Mouse (Mus musculus) frontal cortex, adult (tissue): ENCODE data around the gene Nploc4.
"Not testable (repeated sequence)": the region's sequence is repeated elsewhere in the genome, so short reads cannot be mapped to it uniquely, and the experiment has no call there.

Source experiments
- ATAC-seq: cut with Nextera tagmentation; 2 replicates; pipeline ENCODE4 v1.9.2; 2017; ENCODE audit warnings: mild to moderate bottlenecking, moderate library complexity, mixed read lengths; ENCODE audit not compliant: low TSS enrichment

The Nploc4 gene

DNA sequence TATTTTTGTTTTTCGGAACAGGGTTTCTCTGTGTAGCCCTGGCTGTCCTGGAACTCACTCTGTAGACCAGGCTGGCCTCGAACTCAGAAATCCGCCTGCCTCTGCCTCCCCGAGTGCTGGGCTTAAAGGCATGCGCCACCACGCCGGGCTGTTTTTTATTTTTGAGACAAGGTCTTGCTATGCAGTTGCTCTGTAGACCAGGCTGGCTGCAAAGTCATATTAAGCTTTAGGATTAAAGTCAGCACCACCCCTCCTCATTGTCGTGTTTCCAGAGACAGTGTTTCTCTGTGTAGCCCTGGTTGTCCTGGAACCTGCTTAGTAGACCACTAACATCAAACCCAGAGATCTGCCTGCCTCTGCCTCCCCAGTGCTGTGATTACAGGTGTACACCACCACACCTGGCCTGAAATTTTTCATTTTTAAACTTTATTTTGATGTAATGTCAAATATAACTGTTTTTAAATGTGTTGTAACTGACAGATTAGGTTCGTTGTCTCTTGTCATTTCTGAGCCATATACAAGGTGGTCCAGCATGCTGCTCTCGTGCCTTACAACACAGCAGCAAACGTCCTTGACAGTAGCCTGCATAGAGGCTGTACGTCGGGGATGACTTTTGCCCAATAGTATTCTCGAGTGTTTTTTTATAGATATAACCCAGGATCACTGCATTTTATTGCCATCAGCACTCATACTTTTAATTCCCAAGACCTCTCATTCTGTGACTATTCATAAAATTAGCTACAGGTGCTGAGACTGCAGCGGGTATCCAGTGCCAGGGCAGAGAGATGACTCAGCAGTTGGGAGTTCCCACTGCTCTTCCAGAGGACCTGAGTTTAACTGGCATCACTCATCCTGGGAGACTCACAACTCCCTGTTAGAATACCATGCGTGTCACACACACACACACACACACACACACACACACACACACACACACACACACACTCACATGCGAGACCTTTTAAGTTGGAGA is 82.9 kb downstream of the Nploc4 start:
- ATAC-seq: no peak

DNA sequence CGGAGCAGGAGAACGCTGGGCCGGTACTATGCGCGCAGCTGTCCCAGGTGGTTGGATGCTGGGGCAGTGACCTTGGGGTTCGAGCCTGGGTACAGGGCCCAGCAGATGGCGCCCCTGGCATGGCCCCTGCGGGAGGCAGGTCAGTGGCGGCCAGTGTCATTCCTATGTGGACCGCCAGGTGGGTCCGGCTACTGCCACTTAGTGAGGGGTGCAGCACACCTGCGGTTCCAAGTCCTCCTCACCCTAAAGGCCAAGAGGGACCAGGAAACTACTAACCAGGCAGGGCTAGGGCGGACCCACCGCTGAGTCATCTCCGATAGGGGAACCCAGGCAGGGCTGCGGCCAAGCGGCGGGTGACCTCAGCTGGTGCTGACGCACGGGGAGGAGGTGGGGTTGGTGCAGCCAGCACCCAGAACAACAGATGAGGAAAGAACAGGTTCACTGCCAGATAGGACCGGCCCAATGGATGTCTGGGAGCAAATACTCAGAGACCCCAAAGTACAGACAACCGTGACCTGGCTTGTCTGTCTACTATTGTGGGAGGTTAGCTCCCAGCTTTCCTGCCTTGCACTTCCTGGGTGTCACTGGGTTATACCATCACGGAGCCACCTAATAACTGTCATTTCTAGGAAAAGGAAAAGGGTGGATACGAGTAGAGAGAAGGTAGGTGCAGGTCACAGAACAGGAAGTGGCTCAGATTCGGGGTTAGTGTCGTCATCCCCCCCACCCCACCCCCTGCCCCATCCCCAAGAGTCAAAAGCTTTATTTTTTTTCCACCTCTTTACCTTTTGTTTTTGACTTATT is 83.8 kb downstream of the Nploc4 start:
- no peak for ATAC-seq

DNA sequence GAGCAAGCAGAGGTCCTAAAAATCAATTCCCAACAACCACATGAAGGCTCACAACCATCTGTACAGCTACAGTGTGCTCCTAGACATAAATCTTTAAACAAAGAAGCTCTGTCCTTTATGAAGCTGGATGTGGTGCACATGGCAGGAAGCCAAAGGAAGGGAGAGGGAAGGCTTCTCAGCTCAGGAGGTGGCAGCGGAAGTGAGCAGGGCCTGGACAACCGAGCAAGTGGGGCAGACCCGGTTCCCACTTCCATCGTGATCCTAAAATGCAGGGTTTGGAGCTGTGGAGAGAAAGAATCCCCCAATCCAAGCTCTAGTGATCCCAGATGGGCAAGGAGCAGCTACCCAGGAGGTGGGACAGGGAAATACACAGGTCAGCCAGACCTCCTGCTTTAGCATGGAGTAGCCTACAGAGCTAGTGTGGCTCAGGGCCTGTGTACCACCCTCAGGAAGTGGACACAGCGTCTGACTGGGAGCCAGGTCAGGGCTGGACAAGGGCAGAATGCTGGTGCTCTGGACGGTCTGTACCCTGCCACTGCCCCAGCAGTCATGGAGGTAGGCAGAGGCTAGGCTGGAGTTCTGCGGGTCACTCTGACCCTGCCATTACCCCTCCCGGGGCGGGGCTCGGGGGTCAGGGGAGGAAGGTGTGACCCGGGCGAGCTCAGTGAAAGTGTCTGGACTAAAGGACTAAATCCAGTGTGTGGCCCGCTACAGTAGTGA is 84.8 kb downstream of the Nploc4 start:
- ATAC-seq: no peak

DNA sequence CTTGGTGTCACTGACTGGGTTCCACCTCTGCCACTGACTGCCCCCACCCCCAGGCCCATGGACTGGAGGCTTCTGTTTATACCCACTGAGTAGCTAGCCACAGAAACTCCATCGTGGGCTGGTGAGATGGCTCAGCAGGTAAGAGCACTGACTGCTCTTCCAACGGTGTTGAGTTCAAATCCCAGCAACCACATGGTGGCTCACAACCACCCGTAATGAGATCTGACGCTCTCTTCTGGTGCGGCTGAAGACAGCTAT is 85.5 kb downstream of the Nploc4 start:
- ATAC-seq: not testable (repeated sequence)

DNA sequence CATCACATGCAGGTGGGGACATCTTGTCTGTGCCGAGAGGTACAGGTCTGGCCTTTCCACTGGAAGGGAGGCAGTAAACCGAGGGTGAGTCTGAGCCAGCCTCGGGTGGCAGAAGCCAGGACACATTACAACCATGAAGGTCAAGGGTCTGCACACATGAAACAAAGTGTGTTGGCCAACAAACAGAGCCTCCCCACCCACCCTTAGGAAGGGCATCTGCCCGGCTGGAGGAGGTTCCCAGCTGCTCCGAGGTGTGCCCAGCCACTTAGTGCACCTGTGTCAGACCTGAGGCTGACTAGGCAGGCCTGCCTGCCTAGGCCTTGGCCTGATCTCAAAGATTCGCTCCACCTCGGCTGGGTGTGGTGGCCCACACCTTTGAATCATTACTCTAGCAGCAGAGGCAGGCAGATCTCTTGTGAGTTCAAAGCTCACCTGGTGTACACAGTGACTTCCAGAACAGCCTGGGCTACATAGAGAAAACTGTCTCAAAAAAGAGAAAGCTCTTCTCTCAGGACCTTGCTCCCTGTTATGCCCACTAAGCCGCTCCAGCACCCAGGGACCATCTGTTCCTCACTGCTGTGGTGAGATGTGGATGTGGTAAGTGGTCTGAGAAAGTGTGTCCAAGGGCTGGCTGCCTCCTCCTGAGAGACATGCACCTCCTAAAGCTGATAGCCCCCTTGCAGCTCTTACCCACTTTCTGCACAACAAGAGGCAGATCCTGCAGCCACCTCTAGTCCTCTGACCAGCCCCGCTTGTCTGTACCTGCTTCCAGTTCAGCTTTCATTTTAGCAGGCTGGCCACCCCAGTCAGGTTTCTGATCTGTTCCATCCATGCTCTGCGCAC is 86.0 kb downstream of the Nploc4 start:
- no peak for ATAC-seq

DNA sequence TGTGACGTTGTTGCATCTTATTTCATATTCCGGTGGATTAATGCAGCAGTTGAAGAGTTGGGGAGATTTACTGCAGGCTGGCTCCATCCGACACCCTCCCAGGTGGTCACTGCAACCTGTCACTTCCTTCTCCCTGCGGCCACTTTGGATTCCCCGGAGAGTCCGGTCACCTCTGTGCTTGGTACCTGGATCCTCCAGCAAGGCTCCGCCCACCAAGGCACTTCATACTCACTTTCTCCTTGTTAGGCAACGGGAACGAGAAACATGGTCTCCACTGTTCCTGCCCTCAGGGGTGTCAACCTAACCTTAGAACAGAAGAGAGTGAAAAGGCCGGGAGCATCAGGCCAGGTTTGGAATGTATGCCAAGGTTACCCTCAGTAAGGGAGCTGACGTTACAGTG is 86.8 kb downstream of the Nploc4 start:
- ATAC-seq: no peak

DNA sequence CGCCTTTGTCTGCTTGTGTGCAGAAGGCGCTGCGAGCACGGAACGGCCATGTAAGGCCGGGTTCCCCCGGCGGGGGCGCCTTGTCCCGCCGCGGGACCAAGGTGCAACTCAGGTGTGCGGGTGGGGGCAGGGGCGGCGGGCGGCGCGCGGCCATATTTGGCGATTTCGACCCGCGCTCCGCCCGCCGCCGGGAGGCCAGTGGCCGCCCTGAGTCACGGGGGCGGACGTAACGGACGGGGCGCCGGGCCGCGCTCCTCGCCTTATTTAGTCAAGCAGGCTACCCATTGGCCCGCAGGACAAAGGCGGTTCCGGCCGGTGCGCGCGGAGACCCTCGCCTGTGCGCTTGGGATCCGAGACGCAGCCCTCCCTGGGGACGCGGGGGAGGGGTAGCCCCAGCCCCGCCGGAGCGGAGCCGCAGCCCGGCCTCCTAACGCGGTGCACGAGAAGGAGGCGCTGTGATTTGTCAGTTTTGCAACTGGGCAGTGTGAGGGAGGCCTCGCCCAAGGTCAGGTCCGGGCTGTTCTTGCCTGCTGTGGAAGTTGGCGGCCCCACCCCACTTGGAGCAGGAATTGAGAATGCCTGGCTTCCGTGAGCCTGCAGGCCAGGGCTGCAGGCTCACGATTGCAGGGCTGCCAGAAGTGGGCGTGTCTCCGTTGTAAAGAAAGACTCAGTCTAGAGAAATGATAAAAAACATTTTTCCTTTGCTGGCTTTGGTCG is 87.4 kb downstream of the Nploc4 start:
- ATAC-seq: peak; percentile 44

DNA sequence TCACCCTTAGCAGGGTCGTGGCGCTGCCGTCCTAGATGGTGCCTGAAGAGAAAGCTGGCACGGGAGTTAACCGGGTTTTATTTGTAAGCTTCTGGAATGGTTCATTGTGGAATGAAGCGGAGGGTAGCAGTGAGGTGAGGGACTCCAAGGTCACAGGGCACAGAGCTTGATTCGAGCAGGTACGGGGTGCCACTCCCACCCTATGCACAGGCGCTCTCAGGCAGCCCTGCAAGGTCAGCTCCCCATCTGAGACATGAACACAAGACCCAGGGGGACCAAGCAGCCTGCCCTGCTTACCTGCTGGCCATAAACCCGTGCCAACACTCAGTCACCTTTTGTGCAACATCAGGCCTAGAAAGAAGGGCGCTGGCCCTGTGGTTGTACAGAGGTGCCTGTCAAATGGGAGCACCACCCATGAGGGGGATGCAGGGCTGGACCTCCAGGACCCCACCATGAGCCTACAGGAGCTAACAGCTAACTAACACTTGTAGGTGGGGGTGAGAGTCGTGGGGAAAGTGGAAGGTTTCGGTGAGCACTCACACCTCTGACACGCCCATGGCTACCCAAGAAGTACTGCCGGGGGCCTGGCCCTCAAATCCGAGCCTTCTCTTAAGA is 88.0 kb downstream of the Nploc4 start:
- ATAC-seq: no peak

DNA sequence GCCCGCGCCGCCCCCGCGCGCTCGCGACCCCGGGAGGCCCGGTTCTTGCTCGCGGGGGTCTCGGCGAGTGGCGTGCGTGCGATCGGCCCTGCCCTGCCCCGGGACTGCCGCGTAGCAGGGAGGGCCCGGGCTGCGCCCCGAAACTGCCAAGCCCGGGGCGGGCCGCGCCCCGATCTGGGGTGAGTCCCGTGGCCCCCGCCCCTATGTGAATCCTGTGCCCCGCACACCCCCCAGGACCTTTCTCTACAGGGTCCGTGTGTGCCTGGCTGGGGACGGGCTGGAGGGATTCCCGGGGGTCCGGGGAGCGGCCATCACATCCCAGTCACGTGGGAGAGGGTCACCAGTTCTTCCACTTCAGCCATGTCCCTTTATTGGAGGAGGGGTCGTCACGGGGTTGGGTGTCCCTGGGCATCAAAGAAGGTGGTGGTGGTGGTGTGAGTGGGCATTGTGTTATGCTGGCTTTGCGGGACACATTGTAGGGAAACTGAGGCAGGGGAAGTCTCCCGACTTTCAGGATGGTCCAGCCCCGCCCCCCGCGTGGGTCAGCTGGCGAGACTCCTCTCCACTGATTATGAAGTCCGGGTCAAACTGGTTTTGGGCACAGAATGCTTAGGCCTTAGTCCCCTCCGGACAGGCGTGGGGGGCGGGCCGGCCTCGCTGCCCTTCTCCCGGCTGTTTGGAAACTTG is 88.7 kb downstream of the Nploc4 start:
- no peak for ATAC-seq

DNA sequence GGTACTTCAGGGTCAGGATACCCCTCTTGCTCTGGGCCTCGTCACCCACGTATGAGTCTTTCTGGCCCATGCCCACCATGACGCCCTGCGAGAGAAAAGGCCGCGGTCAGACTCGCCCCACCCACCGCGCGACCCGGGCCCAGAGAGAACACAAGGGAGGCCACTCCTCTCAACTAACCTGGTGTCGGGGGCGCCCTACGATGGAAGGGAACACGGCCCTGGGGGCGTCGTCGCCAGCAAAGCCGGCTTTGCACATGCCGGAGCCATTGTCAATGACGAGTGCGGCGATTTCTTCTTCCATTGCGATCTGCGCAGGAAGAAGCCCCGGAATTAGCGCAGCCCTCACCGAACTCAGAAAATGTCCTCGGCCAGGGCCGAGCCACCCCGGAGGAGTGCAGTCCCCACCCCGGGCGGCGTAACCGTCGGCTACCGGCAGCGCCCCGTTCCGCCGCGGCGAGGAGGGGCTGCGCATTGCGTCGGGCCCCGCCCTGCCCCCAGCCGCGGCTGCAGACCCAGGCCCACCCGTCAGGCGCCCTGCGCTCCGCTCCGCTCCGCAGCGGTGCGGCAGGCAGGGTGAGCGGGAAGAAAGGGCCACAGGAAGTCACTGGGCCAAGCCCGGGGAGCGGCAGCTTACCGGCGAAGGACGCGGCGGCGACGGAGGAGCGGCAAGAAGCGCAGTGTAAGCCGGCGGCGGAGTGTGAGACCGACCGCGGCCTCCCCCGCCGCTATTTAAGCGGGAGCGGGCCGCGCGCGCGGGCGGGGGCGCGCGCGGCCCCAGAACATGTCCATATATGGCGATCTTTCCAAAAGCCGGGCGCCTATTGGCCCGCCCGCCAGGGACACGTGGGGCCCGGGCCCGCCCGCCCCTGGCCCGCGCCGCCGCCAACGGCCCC is 89.5 kb downstream of the Nploc4 start, which contains the start of gene Actg1:
Gene Actg1, minus strand, starts transcription at position 752 of the 893 bp plus-strand sequence.
- peak; percentile 40 for ATAC-seq

DNA sequence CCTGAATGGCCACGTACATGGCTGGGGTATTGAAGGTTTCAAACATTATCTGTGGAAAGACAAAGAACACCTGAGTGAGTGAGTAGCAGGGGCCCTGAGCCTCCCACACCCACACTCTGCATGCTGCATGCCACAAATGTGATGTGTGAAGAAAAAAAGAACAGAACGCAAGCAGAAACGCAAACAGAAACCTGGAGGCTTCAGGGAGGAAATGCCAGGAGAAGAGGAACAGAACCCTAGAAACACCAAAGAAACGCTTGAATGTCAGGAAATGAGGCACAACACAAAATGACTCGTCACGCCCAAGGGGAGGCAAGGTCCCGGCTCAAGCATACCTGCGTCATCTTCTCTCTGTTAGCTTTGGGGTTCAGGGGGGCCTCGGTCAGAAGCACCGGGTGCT is 90.2 kb downstream of the Nploc4 start:
- ATAC-seq: no peak

DNA sequence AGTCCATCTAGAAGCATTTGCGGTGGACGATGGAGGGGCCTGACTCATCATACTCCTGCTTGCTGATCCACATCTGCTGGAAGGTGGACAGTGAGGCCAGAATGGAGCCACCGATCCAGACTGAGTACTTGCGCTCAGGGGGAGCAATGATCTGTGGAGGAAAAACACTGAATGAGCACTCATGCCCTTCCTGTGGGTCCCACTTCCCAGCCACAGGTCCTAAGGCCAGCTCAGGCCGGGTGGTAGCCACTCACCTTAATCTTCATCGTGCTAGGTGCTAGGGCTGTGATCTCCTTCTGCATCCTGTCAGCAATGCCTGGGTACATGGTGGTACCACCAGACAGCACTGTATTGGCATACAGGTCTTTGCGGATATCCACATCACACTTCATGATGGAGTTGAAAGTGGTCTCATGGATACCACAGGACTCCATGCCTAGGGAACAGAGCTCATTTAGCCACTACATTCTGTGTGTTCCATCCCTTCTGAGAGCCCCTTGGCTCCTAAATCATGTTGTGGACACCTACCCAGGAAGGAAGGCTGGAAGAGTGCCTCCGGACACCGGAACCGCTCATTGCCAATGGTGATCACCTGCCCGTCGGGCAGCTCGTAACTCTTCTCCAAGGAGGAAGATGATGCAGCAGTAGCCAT is 91.0 kb downstream of the Nploc4 start:
- ATAC-seq: not testable (repeated sequence)

DNA sequence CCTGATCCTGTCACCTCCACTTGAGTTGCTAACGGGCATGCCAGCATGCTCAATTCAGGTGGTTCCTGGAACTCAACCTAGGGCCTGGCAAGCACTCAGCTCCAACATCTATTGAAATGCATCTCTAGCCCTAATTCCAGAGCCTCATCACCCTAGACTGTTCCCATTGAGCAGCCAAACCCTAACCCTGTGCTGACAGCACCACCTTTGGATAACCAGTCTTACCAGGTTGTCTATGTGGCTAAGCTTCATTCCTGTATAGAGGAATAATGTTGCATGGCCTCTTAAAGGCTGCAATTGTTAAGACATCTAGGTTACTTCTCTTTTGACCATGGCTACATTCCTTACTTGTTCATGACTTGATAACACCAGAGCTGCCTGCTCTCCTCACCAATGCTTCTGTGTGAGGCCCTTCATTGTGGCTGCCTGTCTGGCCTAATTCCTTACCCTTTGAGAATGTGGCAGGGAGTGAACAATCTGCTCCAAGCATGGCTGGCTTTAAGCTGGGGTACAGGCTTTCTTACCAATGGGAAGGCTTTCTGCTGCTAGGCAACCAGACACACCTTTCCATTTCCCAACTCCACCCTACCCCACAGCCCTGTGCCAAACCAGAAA is 92.3 kb downstream of the Nploc4 start:
- no peak for ATAC-seq

DNA sequence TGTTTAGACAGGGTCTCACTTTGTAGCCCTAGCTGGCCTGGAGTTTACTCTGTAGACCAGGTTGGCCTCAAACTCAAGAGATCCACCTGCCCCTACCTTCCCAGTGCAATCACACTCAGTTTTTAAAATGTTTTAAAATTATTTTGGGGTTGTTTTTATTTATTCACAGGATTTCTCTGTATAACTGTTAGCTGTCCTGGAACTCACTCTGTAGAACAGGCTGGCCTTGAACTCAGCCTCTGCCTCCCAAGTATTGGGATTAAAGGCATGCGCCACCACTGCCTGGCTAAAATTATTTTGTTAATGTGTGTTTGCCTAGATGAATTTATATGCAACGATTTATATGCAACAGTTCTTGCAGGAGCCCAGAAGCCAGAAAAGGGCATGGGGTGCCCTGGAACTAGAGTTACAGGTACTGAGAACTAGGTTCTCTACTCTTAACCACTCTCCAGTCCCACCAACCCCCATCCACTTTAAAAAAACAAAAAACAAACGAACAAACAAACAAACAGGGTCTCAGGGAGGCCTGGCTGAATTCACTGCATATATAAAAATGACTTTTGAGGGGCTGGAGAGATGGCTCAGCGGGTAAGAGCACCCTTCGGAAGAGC is 93.1 kb downstream of the Nploc4 start:
- no peak for ATAC-seq

DNA sequence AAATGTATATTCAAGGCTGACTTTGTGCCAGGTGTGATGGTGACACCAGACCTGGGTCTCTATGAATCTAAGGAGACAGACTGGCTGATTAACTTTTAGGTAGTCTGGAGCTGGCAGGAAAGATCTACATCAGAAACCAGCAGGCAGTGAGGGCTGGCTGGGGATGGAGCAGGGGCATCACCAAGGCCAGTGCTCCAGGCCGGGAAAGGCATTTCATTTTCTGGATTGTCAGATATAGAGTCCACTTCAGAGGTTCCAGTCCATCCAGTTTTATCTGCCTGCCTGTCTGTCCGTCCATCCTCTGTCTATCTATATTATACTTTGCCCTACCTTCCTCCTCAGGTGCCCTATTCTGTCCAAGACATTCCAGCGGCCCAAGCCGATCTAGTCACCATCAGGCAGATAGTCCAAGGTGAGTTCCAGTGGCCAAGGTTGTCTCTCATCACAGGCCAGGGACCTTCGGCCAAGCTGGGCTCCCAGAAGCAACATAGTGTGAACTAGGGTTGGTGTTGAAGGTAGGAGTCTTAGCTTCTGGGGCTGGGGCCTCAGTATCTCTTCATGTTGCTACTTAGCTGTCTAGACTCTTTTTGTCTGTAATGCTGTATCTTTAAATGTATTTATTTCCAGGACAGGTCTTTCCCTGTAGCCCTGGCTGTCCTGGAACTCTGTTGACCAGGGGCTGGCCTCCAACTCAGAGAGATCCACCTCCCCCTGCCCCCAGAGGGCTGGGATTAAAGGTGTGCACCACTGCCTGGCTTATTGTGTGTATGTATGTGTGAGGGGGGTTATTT is 93.8 kb downstream of the Nploc4 start:
- ATAC-seq: no peak

DNA sequence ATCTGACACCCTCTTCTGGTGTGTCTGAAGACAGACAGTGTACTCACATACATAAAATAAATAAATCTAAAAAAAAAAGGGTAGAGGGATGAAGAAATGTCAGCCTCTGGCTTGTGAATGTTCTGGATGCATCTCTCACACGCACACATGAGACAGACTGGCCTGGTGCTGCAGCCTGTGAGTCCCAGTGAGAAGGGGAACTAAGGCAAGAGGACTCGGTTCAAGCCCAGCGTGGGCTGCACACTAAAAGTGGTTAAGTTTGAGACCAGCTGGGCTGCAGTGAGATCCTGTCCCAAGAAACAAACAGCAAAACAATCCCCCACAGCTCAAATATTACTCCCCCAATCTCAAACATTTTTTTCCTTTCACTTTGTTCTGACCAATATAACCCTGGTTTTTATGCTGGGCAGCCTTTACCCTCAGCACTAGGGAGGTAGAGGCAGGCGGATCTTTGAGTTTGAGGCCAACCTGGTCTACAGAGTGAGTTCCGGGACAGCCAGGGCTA is 94.8 kb downstream of the Nploc4 start:
- no peak for ATAC-seq
